Mouse (Mus musculus): ENCODE measurements at regions not wholly inside any gene's neighbourhood (a gene's known extent, or its start where the extent isn't known, plus 50 kb on each side); places are given as distances from the start of the nearest gene placed in this dataset.

GRCm38 (mm10) chr5:33534345-33534744 is 95.1 kb downstream of the Fam53a start:
- TF ChIP-seq GATA1 (IDR thresholded peaks at IDR 0.05; ENCODE audit: borderline replicate concordance, low read length) (no peak), FLI1 (IDR thresholded peaks at IDR 0.05; ENCODE audit: low read length) (no peak)
